ENCODE assay signal across 8 mouse cellular contexts in the genomic region with DNA sequence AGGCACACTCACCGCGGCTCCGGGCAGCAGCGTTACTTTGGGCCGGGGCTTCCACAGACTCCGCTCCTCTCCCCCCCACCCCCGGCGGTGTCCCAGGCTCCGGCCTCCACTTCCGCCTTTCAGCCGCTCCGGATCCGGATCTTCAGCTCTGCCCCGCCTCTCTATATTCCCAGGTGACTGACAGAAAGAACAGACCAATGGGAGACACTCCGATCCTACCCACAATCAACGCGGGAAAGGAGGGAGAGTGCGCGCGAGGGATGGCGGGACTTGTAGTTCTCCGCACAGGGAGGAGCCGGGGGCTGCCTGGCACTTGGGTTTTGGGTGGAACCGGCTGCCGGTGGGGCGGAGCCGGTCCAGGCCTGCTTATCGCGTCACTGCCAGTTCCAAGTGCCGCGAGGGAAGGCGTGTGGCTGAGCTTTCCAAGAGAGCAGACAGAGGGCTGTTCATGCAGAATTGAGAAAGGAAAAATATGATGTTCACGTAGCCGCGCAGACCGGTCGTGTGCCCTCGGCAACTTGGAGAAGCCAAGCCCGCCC. TPM values are rescaled to one million over a fixed set of nuclear protein-coding genes. Genes with fewer than 3 reads are reported as not detected.
A peak's percentile ranks its signal among the peaks of the same experiment; 100 is the strongest.
DNase-seq lines count a peak whose midpoint lies in the region; ATAC-seq and TF ChIP-seq lines count a peak whose summit lies in the region.

TSS of gene Rab5c (minus strand) at position 150 of the 539 bp plus-strand sequence.

- peak within 1 kb of the TSS; percentile 73 for H3K9ac ChIP-seq in hindbrain, postnatal 0 days (replicated peaks; ENCODE audit: low read length)

- peak within 1 kb of the TSS; percentile 95 for H3K27ac ChIP-seq in gastrocnemius, adult 2 months
- H3K27ac ChIP-seq in hindbrain, postnatal 0 days: peak within 1 kb of the TSS; percentile 83
- H3K27ac ChIP-seq in left cerebral cortex, adult 2 months: peak within 1 kb of the TSS; percentile 88

- H3K36me3 ChIP-seq in hindbrain, postnatal 0 days (ENCODE audit: insufficient read depth, low read length): no peaks in the 10 kb centered on the region

- TF ChIP-seq CTCF in gastrocnemius, adult 2 months (IDR thresholded peaks at IDR 0.05): no peak
- peak; percentile 37; the same call in 1 of the 2 replicates for TF ChIP-seq CTCF in hindbrain, postnatal 0 days (IDR thresholded peaks at IDR 0.05; ENCODE audit: low read depth)
- peak; percentile 5; the same call in 1 of the 2 replicates for TF ChIP-seq CTCF in left cerebral cortex, adult 2 months (IDR thresholded peaks at IDR 0.05)

- no peaks in the 10 kb centered on the region for H3K27me3 ChIP-seq in hindbrain, postnatal 0 days (ENCODE audit: insufficient read depth, low read length)

- ATAC-seq in common myeloid progenitor, adult 5-6 weeks (replicated peaks; ENCODE audit: low read depth, poor library complexity, severe bottlenecking): peak; percentile 95
- ATAC-seq in hindbrain, postnatal 0 days: peak; percentile 99
- ATAC-seq in megakaryocyte, adult 5-6 weeks (ENCODE audit: poor library complexity, severe bottlenecking): peak; percentile 96

- DNase-seq in ZHBTc4 (ENCODE audit: low read depth, low spot score): peak; percentile 100
- peak; percentile 99 for DNase-seq in gastrocnemius, adult 2 months
- peak; percentile 99 for DNase-seq in hindbrain, postnatal 0 days (ENCODE audit: low spot score)
- DNase-seq in left cerebral cortex, adult 2 months (ENCODE audit: extremely low spot score in 1 of 2, low spot score in 2 of 2): peak; percentile 98 to 99
- peak; percentile 99 for DNase-seq in right cerebral cortex, adult 2 months (ENCODE audit: low spot score in 2 of 2)
- peak; percentile 99 for DNase-seq in urinary bladder, postnatal 14 days (ENCODE audit: low spot score)

- H3K9me3 ChIP-seq in hindbrain, postnatal 0 days (ENCODE audit: low read length): no peaks in the 10 kb centered on the region

- H3K4me3 ChIP-seq in gastrocnemius, adult 2 months: peak within 1 kb of the TSS; percentile 92
- peak within 1 kb of the TSS; percentile 84 for H3K4me3 ChIP-seq in hindbrain, postnatal 0 days (ENCODE audit: low read length)
- peak within 1 kb of the TSS; percentile 97 for H3K4me3 ChIP-seq in left cerebral cortex, adult 2 months

- WGBS in hindbrain, postnatal 0 days: under 1% methylated on average over 39 of the region's 39 CpGs

- intact Hi-C loops in gastrocnemius, adult 2 months (cut with DNase I): no loop called here
- intact Hi-C loops in left cerebral cortex, adult 2 months (cut with DNase I): no loop called here

- peak within 1 kb of the TSS; percentile 84 for H3K4me2 ChIP-seq in hindbrain, postnatal 0 days (ENCODE audit: low read depth, low read length)

- peaks cover 13% of the 10 kb centered on the region for H3K4me1 ChIP-seq in hindbrain, postnatal 0 days (ENCODE audit: insufficient read depth, low read length)

RNA-seq across cellular contexts. Expression of gene Rab5c, which starts in this region (rescaled TPM):
- total RNA-seq in common myeloid progenitor, adult 5-6 weeks (2017): 75.8 and 87.2 TPM in 2 replicates
- 10 to 100 TPM; 37.6 to 40.9 TPM for total RNA-seq in gastrocnemius, adult 2 months (2021)
- 246 and 248 TPM in 2 replicates for total RNA-seq in hindbrain, postnatal 0 days (2014; rRNA removed)
- polyA plus RNA-seq in hindbrain, postnatal 0 days (2015; fragmentation: Nextera tagmentation; extraction: Ambion mirVana): 34.1 and 34.4 TPM in 2 replicates
- total RNA-seq in left cerebral cortex, adult 2 months (2021): 100 to 1,000 TPM; 139 to 142 TPM
- 167 and 170 TPM in 2 replicates for total RNA-seq in megakaryocyte, adult 5-6 weeks (2015)
- total RNA-seq in megakaryocyte, adult 5-6 weeks (2017): 136 and 142 TPM in 2 replicates

Comparison
In these comparisons a context has a peak if more than half of its experiments do, and no peak if none do; other contexts are left out.
1. Peak in every context shown above with its lines: DNase-seq, ATAC-seq, H3K4me3 ChIP-seq and H3K27ac ChIP-seq.